Mouse (Mus musculus) urinary bladder, postnatal 36 days (tissue): Measurements from ENCODE around the gene Rbbp8nl.

Experiments used
- DNase-seq, 2 experiments: peaks; one replicate each; pipeline ENCODE4 v3.0.0; 2022; ENCODE audit warnings: low spot score in 2 of 2, mixed read lengths in 1 of 2

The Rbbp8nl gene

DNA sequence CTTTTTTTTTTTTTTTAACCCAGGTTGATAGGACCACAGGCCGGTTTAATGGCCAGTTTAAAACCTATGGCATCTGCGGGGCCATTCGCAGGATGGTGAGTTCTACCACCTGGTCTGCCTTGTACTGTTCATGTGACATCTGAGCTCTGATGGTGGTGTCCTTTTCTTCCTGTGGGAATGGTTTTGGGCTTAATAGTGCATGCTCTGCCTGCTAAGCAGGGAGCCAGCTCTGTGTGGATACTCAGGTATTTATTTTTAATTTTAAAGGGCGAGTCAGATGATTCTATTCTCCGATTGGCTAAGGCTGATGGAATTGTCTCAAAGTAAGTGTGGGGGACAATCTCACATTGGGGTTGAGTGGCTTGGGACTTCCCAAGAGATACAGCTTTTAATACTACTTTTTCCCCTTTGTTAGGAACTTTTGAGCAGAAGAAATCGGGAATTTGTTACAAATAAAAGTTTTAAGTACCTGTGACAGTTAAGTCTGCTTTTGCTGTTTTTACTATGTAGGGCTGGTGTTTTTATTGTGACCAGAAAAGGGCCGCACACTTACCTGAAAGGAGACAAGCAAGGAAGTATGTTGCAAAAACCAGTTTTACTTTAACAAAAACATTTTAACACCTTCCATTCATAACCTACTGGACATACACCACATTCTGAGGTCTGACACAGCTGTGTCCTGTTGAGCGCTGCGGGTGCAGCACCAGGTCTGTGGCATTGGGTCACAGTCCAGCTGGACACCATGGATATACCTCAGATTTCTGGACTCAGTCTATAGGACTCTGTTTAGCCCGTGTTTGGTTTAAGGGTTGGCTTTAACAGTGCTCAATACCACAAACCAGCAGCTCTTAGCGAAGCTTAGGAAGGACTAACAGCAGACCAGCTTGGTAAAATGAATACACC lies 31.5 kb downstream of the Rbbp8nl start:
- DNase-seq: no peak

DNA sequence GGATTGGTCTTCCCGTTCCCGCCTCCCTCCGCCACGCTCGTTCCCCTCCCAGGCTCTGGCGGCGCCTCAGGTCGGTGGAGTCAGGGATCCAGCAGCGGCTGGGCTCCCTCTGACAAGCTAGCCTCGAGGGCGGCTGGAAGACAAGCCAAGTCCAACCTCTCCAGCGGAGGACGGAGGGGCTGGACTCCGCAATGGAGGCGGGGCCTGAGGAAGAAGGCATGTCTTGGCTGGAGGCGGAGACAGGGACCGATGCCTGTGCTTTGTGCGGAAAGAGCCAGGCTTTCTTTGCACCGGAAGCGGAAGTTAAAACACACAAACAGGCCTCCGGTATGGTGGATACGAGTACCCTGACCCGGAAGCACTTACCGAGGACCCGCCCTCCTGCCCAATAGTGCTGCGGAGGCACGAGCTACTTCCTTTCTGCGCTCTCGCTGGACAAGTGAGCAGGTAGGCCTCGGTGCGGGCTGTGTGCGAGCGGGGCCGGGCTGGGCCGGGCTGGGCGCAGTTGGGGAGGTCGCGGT lies 32.6 kb downstream of the Rbbp8nl start, which contains the start of gene Rps21:
TSS of gene Rps21 (plus strand) at position 377 of the 521 bp plus-strand sequence.
- peak; percentile 95 to 99 for DNase-seq

GRCm38 (mm10) chr2:180256296-180257000 lies 33.2 kb downstream of the Rbbp8nl start:
- DNase-seq: no peak

- DNase-seq: no peak
Measured at GRCm38 (mm10) chr2:180255701-180256100, 34.0 kb downstream of the Rbbp8nl start.

GRCm38 (mm10) chr2:180254436-180255209 lies 35.1 kb downstream of the Rbbp8nl start:
- DNase-seq: no peak

DNA sequence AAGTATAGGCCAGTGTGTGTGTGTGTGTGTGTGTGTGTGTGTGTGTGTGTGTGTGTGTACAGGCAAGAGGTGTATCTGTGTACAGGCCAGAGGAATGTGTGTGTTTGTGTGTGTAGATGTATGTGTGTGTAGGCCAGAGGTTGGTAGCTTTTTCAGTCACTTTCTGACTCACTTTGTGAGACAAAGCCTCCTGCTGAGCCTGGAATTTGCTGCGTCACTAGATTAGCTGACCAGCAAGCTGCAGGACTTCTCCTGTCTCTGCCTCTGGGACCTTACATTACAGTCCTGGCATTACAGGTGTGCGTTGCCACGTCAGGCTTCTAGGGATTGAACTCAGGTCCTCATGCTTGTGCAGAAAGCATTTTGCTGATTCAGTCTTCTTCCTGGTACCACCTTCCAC lies 37.8 kb downstream of the Rbbp8nl start:
- DNase-seq: no peak

GRCm38 (mm10) chr2:180250930-180251611 lies 38.6 kb downstream of the Rbbp8nl start:
- DNase-seq: peak; percentile 79

GRCm38 (mm10) chr2:180248947-180249660 lies 40.6 kb downstream of the Rbbp8nl start:
- DNase-seq: no peak

GRCm38 (mm10) chr2:180247916-180248315 lies 41.8 kb downstream of the Rbbp8nl start:
- DNase-seq: no peak

DNA sequence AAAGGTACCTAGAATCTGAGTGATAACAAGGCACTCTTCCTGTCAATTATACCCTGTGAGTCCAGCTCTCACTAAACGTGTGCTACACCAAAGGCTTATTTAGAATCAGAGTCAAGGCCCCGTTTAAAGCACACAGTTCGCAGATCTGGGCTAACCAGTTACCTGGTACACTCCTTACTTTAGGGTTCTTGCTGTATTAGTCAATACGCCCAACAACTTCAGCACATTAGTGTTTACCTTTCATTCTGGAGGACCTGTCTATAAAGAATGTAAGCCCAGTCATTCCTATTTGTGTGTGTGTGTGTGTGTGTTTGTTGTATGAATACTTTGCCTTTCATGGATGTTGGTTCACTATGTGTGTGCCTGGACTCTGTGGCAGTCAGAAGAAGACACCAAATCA lies 46.6 kb downstream of the Rbbp8nl start:
- DNase-seq: no peak

GRCm38 (mm10) chr2:180238591-180238990 lies 51.1 kb downstream of the Rbbp8nl start:
- no peak for DNase-seq

GRCm38 (mm10) chr2:180237601-180238345 lies 51.9 kb downstream of the Rbbp8nl start:
- no peak for DNase-seq

DNA sequence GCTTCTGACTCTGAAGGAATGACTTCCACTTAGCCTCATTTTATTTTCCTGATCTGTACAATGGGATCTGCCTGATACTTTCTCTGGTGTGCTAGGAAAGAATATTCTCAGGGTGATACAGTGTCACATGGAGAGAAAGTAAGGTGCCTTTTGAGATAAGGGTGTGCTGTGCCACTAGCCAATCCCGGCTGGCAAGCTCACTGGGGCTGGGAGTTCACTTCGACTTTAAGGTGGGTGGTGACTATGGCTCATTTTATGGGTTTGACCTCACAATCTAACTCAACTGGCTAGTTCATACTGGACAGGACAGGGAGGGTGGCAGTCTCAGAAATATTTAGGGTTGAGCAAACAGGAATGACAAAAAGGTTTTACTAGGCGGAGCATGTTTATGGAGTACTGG lies 52.7 kb downstream of the Rbbp8nl start:
- no peak for DNase-seq

DNA sequence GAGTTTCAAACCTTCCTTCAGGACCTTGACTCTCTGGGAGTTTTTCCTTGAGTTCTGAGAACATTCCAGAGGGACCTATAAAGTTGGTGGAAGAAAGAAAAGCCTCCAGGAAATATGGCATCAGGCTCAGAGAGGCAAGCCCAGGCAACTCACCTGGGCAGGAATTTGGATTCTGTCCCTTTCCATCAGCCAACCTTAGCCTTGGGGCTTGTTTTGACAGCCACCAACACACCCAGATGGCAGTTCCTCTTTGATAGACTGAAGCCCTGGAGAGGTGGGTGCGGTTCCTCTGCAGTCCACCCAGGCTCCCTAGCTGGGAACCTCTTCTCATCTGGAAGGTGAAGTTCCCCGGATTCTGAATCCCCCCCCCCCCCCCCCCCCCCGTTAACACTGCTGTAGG lies 53.2 kb downstream of the Rbbp8nl start:
- no peak for DNase-seq

- no peak for DNase-seq
Measured at GRCm38 (mm10) chr2:180235788-180236187, 53.9 kb downstream of the Rbbp8nl start.

DNA sequence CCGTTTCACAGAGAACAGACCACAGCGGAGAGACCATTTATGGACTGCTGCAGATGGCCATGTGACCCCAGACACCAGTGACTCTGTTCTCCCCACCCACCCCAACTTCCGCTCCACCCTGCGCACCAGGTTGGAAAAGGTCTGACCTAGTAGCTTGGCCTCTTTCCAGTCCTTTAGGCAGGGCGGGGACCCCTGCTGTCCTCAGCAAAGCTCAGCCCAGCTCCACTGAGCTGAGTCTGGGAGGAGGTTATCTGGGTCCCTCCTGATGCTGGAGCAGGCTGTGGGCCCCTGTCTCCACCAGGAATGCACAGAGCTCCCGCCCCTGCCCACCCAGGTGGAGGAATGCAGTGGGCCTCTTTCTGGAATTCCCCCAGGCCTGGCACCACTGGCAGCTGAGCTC lies 54.7 kb downstream of the Rbbp8nl start:
- DNase-seq: no peak

DNA sequence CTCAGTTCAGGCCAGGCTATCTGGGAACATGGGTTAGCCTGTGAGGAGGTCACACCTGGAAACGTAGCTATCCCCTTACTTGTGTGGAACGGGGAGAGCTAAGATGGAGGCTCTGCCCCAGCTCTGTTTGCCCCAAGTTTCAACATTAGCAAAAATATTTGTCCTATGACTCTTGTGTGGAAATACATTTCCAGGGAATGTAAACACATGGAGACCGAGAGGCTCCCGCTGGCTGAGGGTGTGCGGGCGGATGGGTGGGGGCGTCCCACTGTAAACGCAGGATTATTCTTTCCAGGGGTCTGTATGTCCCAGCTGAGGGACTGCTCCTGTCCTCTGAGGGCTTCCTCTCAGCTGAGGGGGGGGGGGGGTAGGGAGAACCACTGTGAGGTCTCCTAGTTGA lies 55.3 kb downstream of the Rbbp8nl start:
- no peak for DNase-seq

DNA sequence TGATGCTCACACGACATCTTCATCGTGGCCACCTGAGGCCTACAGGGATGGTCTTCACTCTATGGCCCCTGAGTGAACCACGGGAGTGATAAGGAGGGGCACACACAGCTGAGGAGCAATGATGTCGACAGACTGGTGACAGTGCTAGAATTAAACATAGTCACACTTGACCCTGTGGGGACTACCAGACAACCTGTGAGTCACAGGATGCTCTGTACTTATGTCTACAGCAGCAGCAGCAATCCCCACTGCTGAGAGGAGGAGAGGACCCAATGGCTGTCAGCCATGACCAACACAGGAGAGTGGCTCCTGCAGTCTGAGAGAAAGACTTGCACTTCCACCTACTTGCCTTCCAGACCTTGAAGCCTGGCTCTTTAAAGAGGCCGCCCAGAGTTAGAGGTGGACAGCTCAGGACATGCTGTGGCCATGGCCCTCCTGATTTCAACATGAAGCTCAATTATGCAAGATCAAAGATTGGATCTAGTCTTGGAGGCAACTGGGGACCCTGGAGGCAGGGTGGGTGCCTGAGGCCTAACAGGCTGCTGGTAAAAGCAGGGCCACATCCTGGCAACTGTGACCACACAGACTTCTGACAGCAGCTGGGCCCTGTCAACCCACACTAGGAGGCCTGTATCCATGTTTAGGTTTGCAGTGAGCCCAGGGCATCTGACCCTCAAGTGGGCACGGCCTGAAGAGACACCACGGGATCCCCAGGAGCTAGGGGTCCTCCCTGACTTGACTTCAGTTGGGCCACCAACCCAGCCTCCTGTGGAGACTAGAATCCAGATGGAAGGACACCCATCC lies 56.4 kb downstream of the Rbbp8nl start:
- DNase-seq: peak in 1 of 2 experiments; percentile 57

DNA sequence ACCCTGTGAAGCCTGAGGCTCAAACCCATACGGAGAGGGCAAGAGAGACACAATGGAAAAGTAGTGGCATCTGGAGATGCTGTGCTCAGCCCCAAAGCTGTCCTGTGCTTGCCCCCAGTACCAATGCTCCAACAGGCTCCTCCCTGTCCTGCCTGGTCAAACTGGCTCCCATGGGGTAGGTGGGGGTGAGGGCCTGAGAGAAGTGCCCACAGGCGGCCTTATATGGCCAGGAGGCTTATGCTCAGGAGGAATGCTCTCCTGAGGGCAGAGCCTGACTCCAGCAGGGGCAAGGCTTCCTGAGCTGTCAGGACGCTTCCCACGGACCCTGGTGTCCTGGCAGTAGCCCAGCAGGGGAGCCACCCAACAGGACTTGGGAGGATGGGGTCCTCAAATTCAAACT lies 59.2 kb downstream of the Rbbp8nl start:
- DNase-seq: no peak
